Mouse (Mus musculus): ENCODE measurements around the gene Fshr. TPM values are rescaled to one million over a fixed set of nuclear protein-coding genes. Genes with fewer than 3 reads are reported as not detected.
"Not testable (repeated sequence)": the region's sequence is repeated elsewhere in the genome, so short reads cannot be mapped to it uniquely, and the experiment has no call there.

Gene Fshr
- not detected in 2 replicates for total RNA-seq (2012; rRNA removed)

DNA sequence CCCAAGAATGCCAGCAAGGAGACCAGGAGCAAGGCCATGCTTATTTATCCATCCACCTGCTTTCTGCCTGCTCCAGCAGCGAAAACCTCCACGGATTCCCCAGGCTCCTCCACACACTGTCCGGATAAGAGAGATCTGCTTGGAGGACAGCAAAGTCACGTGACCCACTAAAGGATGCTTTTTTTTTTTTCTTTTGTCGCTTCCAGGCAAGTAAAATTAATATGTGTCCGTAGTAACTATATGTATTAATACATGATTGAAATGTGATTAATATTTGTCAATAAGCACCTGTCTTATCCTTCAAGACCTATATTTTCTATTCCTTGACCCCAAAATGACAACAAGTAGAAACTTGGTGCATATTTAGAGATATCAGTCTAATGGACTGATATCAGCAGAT is at the start of gene Fshr:
Fshr (minus strand) TSS at position 101 of the 400 bp plus-strand sequence.
- no peaks in the 10 kb centered on the region for H3K36me3 ChIP-seq (ENCODE audit: control insufficient read depth, insufficient read depth, low read length, poor library complexity, severe bottlenecking)
- H3K9me3 ChIP-seq (ENCODE audit: control insufficient read depth, insufficient read depth, low read depth, low read length) = no peaks in the 10 kb centered on the region
- DNase-seq (ENCODE audit: low read depth, low spot score) = no peak
- H3K9ac ChIP-seq (ENCODE audit: insufficient read depth, low read depth, low read length, poor library complexity, severe bottlenecking) = no peak within 1 kb of the TSS
- H3K4me1 ChIP-seq (ENCODE audit: control insufficient read depth in 2 of 2, insufficient read depth in 2 of 2, low read length in 2 of 2, poor library complexity in 1 of 2) = no peaks in the 10 kb centered on the region
- H3K4me3 ChIP-seq (ENCODE audit: insufficient read depth in 1 of 2, low read depth in 1 of 2, low read length in 2 of 2, poor library complexity in 1 of 2, severe bottlenecking in 1 of 2) = no peak within 1 kb of the TSS
- in situ Hi-C loops (cut with MboI; ENCODE audit: low sequenced_read_pairs in 2 of 2, unreplicated experiment in 2 of 2) = no loop called here
- H3K27ac ChIP-seq (ENCODE audit: insufficient read depth, low read depth, low read length, poor library complexity, severe bottlenecking) = no peak within 1 kb of the TSS
- TF ChIP-seq ZC3H11A (IDR thresholded peaks at IDR 0.05; ENCODE audit: borderline replicate concordance, low read depth, low read length) = no peak
- TF ChIP-seq ZNF384 (IDR thresholded peaks at IDR 0.05; ENCODE audit: low read depth, low read length) = no peak
- no peak for TF ChIP-seq CHD2 (IDR thresholded peaks at IDR 0.05; ENCODE audit: low read depth, low read length)
- no peak for TF ChIP-seq MAFK (IDR thresholded peaks at IDR 0.05; ENCODE audit: insufficient read depth, low read depth, low read length)
- TF ChIP-seq HCFC1 (IDR thresholded peaks at IDR 0.05; ENCODE audit: borderline replicate concordance, insufficient read depth, low read length) = no peak

DNA sequence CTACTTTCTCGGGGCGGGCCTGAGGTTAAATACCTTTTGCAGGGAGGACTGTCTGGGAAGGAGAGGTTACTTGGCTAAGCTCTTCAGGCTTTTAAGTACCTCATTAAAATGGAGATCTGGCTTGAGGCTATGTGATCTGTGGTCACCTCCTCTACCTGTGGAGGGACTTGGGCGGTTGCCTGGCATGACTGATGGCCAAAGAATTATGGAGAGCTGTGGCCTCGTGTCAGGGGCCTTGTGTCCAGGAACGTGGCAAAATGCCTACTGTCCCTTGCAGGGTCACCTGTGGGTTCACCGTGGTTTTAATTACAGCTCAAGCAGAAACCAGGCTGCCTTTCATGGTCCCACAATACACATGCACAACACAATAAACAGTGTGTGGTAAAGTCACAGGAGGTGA is 1.7 kb upstream of the Fshr start:
- H3K9ac ChIP-seq (ENCODE audit: insufficient read depth, low read depth, low read length, poor library complexity, severe bottlenecking) = no peak overlapping the region
- in situ Hi-C loops (cut with MboI; ENCODE audit: low sequenced_read_pairs in 2 of 2, unreplicated experiment in 2 of 2) = no loop called here
- DNase-seq (ENCODE audit: low read depth, low spot score) = no peak

DNA sequence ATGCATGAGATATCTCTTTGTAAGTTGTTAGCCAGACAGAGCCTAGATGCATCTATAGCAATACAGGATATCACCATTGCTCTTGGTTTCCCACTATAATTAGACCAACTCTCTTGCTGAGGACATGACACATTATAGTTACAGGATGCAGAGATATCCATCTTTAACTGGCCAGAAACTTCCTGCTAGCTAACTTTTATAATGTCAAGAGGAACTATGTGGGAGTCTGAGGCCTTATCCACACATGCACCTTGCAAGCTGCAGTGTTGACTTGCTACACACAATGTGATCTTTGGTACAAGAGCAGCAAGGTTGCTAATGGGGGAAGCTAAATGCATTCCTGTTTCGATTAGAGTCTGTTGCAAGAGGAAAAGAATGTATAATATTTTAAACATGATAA is 26.9 kb downstream of the Fshr start:
- H3K4me1 ChIP-seq (ENCODE audit: control insufficient read depth in 2 of 2, insufficient read depth in 2 of 2, low read length in 2 of 2, poor library complexity in 1 of 2) = no peaks in the 10 kb centered on the region
- no peaks in the 10 kb centered on the region for H3K36me3 ChIP-seq (ENCODE audit: control insufficient read depth, insufficient read depth, low read length, poor library complexity, severe bottlenecking)
- TF ChIP-seq ZNF384 (IDR thresholded peaks at IDR 0.05; ENCODE audit: low read depth, low read length) = no peak
- no peak for TF ChIP-seq HCFC1 (IDR thresholded peaks at IDR 0.05; ENCODE audit: borderline replicate concordance, insufficient read depth, low read length)
- no peak for TF ChIP-seq ZC3H11A (IDR thresholded peaks at IDR 0.05; ENCODE audit: borderline replicate concordance, low read depth, low read length)
- TF ChIP-seq MAFK (IDR thresholded peaks at IDR 0.05; ENCODE audit: insufficient read depth, low read depth, low read length) = no peak
- TF ChIP-seq CHD2 (IDR thresholded peaks at IDR 0.05; ENCODE audit: low read depth, low read length) = no peak
- no peaks in the 10 kb centered on the region for H3K9me3 ChIP-seq (ENCODE audit: control insufficient read depth, insufficient read depth, low read depth, low read length)
- no peak overlapping the region for H3K27ac ChIP-seq (ENCODE audit: insufficient read depth, low read depth, low read length, poor library complexity, severe bottlenecking)
- H3K9ac ChIP-seq (ENCODE audit: insufficient read depth, low read depth, low read length, poor library complexity, severe bottlenecking) = no peak overlapping the region
- no peak overlapping the region for H3K4me3 ChIP-seq (ENCODE audit: insufficient read depth in 1 of 2, low read depth in 1 of 2, low read length in 2 of 2, poor library complexity in 1 of 2, severe bottlenecking in 1 of 2)
- in situ Hi-C loops (cut with MboI; ENCODE audit: low sequenced_read_pairs in 2 of 2, unreplicated experiment in 2 of 2) = no loop called here
- DNase-seq (ENCODE audit: low read depth, low spot score) = no peak

More for the DNA sequence above, 1.7 kb upstream of the Fshr start:
- no peak overlapping the region for H3K4me3 ChIP-seq (ENCODE audit: insufficient read depth in 1 of 2, low read depth in 1 of 2, low read length in 2 of 2, poor library complexity in 1 of 2, severe bottlenecking in 1 of 2)
- TF ChIP-seq HCFC1 (IDR thresholded peaks at IDR 0.05; ENCODE audit: borderline replicate concordance, insufficient read depth, low read length) = no peak
- no peak for TF ChIP-seq MAFK (IDR thresholded peaks at IDR 0.05; ENCODE audit: insufficient read depth, low read depth, low read length)
- no peak for TF ChIP-seq ZC3H11A (IDR thresholded peaks at IDR 0.05; ENCODE audit: borderline replicate concordance, low read depth, low read length)
- TF ChIP-seq ZNF384 (IDR thresholded peaks at IDR 0.05; ENCODE audit: low read depth, low read length) = no peak
- no peak for TF ChIP-seq CHD2 (IDR thresholded peaks at IDR 0.05; ENCODE audit: low read depth, low read length)
- no peak overlapping the region for H3K27ac ChIP-seq (ENCODE audit: insufficient read depth, low read depth, low read length, poor library complexity, severe bottlenecking)
- no peaks in the 10 kb centered on the region for H3K9me3 ChIP-seq (ENCODE audit: control insufficient read depth, insufficient read depth, low read depth, low read length)
- H3K4me1 ChIP-seq (ENCODE audit: control insufficient read depth in 2 of 2, insufficient read depth in 2 of 2, low read length in 2 of 2, poor library complexity in 1 of 2) = no peaks in the 10 kb centered on the region
- no peaks in the 10 kb centered on the region for H3K36me3 ChIP-seq (ENCODE audit: control insufficient read depth, insufficient read depth, low read length, poor library complexity, severe bottlenecking)

DNA sequence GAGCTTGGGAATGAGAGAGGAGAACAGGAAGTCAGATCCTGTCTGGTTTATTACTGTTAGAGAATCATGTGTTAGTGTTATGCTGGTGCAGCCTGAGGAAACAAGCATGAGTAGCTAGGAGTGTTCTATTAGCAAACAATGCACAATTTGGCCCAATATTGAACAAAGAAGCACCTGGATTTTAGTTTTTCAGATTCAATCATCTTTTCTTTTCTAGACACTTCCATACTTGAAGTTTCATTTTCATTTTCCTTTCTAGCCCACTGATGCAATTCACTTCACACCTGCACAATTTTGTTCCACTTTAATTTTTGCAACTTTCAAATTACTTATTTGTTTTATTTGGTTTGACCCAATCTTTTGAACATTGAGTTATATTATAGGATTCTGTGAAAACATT is 35.7 kb downstream of the Fshr start:
- H3K9me3 ChIP-seq (ENCODE audit: control insufficient read depth, insufficient read depth, low read depth, low read length) = no peaks in the 10 kb centered on the region
- no peaks in the 10 kb centered on the region for H3K36me3 ChIP-seq (ENCODE audit: control insufficient read depth, insufficient read depth, low read length, poor library complexity, severe bottlenecking)
- no peak overlapping the region for H3K27ac ChIP-seq (ENCODE audit: insufficient read depth, low read depth, low read length, poor library complexity, severe bottlenecking)
- TF ChIP-seq MAFK (IDR thresholded peaks at IDR 0.05; ENCODE audit: insufficient read depth, low read depth, low read length) (no peak), HCFC1 (IDR thresholded peaks at IDR 0.05; ENCODE audit: borderline replicate concordance, insufficient read depth, low read length) (no peak), CHD2 (IDR thresholded peaks at IDR 0.05; ENCODE audit: low read depth, low read length) (no peak), ZC3H11A (IDR thresholded peaks at IDR 0.05; ENCODE audit: borderline replicate concordance, low read depth, low read length) (no peak), ZNF384 (IDR thresholded peaks at IDR 0.05; ENCODE audit: low read depth, low read length) (no peak)
- in situ Hi-C loops (cut with MboI; ENCODE audit: low sequenced_read_pairs in 2 of 2, unreplicated experiment in 2 of 2) = no loop called here
- DNase-seq (ENCODE audit: low read depth, low spot score) = no peak
- no peak overlapping the region for H3K9ac ChIP-seq (ENCODE audit: insufficient read depth, low read depth, low read length, poor library complexity, severe bottlenecking)
- no peak overlapping the region for H3K4me3 ChIP-seq (ENCODE audit: insufficient read depth in 1 of 2, low read depth in 1 of 2, low read length in 2 of 2, poor library complexity in 1 of 2, severe bottlenecking in 1 of 2)
- H3K4me1 ChIP-seq (ENCODE audit: control insufficient read depth in 2 of 2, insufficient read depth in 2 of 2, low read length in 2 of 2, poor library complexity in 1 of 2) = no peaks in the 10 kb centered on the region

DNA sequence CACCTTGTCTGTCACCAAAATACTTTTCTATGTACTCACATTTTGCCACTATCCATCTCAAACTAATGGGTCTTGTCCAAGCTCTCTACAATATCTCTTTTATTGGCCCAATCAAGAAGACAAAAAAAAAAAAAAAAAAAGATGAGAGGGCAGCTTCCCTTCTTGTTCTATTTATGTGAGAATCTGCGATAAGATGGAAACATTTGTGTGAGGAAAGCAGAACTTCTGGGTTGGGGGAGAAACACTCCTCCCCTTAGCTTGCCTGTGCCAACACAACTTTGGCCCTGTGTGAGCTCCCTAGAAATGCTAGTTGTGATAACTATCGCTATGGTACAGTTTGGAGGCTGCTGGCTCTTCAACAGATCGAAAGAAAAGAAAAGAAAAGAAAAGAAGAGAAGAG is 38.0 kb downstream of the Fshr start:
- Histone ChIP-seq H3K36me3 (ENCODE audit: control insufficient read depth, insufficient read depth, low read length, poor library complexity, severe bottlenecking) (no peaks in the 10 kb centered on the region), H3K27ac (ENCODE audit: insufficient read depth, low read depth, low read length, poor library complexity, severe bottlenecking) (no peak overlapping the region), H3K9ac (ENCODE audit: insufficient read depth, low read depth, low read length, poor library complexity, severe bottlenecking) (no peak overlapping the region), H3K4me1 (ENCODE audit: control insufficient read depth in 2 of 2, insufficient read depth in 2 of 2, low read length in 2 of 2, poor library complexity in 1 of 2) (no peaks in the 10 kb centered on the region), H3K4me3 (ENCODE audit: insufficient read depth in 1 of 2, low read depth in 1 of 2, low read length in 2 of 2, poor library complexity in 1 of 2, severe bottlenecking in 1 of 2) (no peak overlapping the region), H3K9me3 (ENCODE audit: control insufficient read depth, insufficient read depth, low read depth, low read length) (no peaks in the 10 kb centered on the region)
- in situ Hi-C loops (cut with MboI; ENCODE audit: low sequenced_read_pairs in 2 of 2, unreplicated experiment in 2 of 2) = no loop called here
- DNase-seq (ENCODE audit: low read depth, low spot score) = no peak
- TF ChIP-seq HCFC1 (IDR thresholded peaks at IDR 0.05; ENCODE audit: borderline replicate concordance, insufficient read depth, low read length) (no peak), ZNF384 (IDR thresholded peaks at IDR 0.05; ENCODE audit: low read depth, low read length) (no peak), MAFK (IDR thresholded peaks at IDR 0.05; ENCODE audit: insufficient read depth, low read depth, low read length) (no peak), CHD2 (IDR thresholded peaks at IDR 0.05; ENCODE audit: low read depth, low read length) (no peak), ZC3H11A (IDR thresholded peaks at IDR 0.05; ENCODE audit: borderline replicate concordance, low read depth, low read length) (no peak)

DNA sequence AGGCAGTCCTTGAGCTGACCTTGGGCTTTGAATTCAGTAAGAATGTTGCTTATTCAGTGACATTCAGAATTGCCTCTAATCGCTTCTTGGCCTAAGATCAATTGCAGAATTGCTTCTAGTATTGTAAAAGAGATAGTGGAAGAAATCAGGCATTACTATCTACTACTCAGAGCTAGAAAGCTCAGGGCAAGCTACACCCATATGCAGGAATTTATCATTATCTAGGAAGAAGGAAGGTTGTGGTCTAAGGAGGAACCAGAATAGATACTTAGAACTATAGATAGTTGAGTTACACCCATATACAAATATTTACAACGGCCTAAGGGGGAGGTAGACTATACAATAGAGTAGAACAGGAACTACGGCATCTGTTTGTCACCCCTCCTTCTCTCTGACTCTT is 41.1 kb downstream of the Fshr start:
- in situ Hi-C loops (cut with MboI; ENCODE audit: low sequenced_read_pairs in 2 of 2, unreplicated experiment in 2 of 2); H3K9me3 ChIP-seq (ENCODE audit: control insufficient read depth, insufficient read depth, low read depth, low read length); H3K36me3 ChIP-seq (ENCODE audit: control insufficient read depth, insufficient read depth, low read length, poor library complexity, severe bottlenecking); DNase-seq (ENCODE audit: low read depth, low spot score); H3K9ac ChIP-seq (ENCODE audit: insufficient read depth, low read depth, low read length, poor library complexity, severe bottlenecking); H3K27ac ChIP-seq (ENCODE audit: insufficient read depth, low read depth, low read length, poor library complexity, severe bottlenecking); H3K4me3 ChIP-seq (ENCODE audit: insufficient read depth in 1 of 2, low read depth in 1 of 2, low read length in 2 of 2, poor library complexity in 1 of 2, severe bottlenecking in 1 of 2); H3K4me1 ChIP-seq (ENCODE audit: control insufficient read depth in 2 of 2, insufficient read depth in 2 of 2, low read length in 2 of 2, poor library complexity in 1 of 2): not testable (repeated sequence)

Data from ES-E14 (cell line).